In genomic region chr10:127079665-127080391, GRCm38 (mm10) we compare ENCODE assay signal across 8 mouse cellular contexts. TPM values are rescaled to one million over a fixed set of nuclear protein-coding genes. Genes with fewer than 3 reads are reported as not detected.
DNase-seq lines count a peak whose midpoint lies in the region; ATAC-seq and TF ChIP-seq lines count a peak whose summit lies in the region.
"Had no signal": no experiment of that assay in that cellular context is flagged by ENCODE, and none has a peak within 500 bp of the region (broad histone marks: within the 10 kb centered on the region; RNA-seq: fewer than 3 reads in every experiment).

No protein-coding gene starts in this region.

- peak overlapping the region; percentile 99 for H3K4me2 ChIP-seq in embryonic facial prominence, embryonic 14.5 days (ENCODE audit: low read depth, low read length)
- peak overlapping the region; percentile 72 for H3K4me2 ChIP-seq in kidney, postnatal 0 days (ENCODE audit: low read length)
- peak overlapping the region; percentile 100 for H3K4me2 ChIP-seq in neural tube, embryonic 11.5 days (ENCODE audit: low read depth)

- TF ChIP-seq CTCF in kidney, postnatal 0 days (IDR thresholded peaks at IDR 0.05; ENCODE audit: low read depth): peak; percentile 32; the same call in 1 of the 2 replicates

- H3K9me3 ChIP-seq in embryonic facial prominence, embryonic 14.5 days (ENCODE audit: control insufficient read depth, low read length): no peaks in the 10 kb centered on the region
- no peaks in the 10 kb centered on the region for H3K9me3 ChIP-seq in kidney, postnatal 0 days (replicated peaks; ENCODE audit: low read length)
- H3K9me3 ChIP-seq in neural tube, embryonic 11.5 days (ENCODE audit: control insufficient read depth, low read length): no peaks in the 10 kb centered on the region

- H3K9ac ChIP-seq in embryonic facial prominence, embryonic 14.5 days (ENCODE audit: low read depth, low read length): peak overlapping the region; percentile 67
- peak overlapping the region; percentile 44; the same call in 1 of the 2 replicates for H3K9ac ChIP-seq in kidney, postnatal 0 days (ENCODE audit: low read depth, low read length)
- peak overlapping the region; percentile 72 for H3K9ac ChIP-seq in neural tube, embryonic 11.5 days (ENCODE audit: low read length)

- DNase-seq in right cerebral cortex, postnatal 14 days: peak; percentile 65
- no peak for DNase-seq in right cerebral cortex, postnatal 36 days (ENCODE audit: low spot score in 2 of 2)
- no peak for DNase-seq in embryonic facial prominence, embryonic 14.5 days (ENCODE audit: low spot score)
- no peak for DNase-seq in kidney, postnatal 0 days (ENCODE audit: low spot score)
- DNase-seq in neural tube, embryonic 11.5 days (ENCODE audit: low spot score): peak; percentile 50
- DNase-seq in adrenal gland, postnatal 25 days: no peak
- DNase-seq in ovary, adult 18-20 months (ENCODE audit: low spot score): no peak

- H3K27me3 ChIP-seq in embryonic facial prominence, embryonic 14.5 days (replicated peaks; ENCODE audit: control insufficient read depth, insufficient read depth, low read length): peaks cover 88% of the 10 kb centered on the region
- H3K27me3 ChIP-seq in kidney, postnatal 0 days (ENCODE audit: insufficient read depth, low read length): peaks cover 48% of the 10 kb centered on the region
- H3K27me3 ChIP-seq in neural tube, embryonic 11.5 days (ENCODE audit: control insufficient read depth, insufficient read depth, low read length): peaks cover 65% of the 10 kb centered on the region
- H3K27me3 ChIP-seq: megakaryocyte, embryonic 14.5 days had no signal

- 2% methylated on average over 20 of the region's 70 CpGs for WGBS in embryonic facial prominence, embryonic 14.5 days
- 4% methylated on average over 65 of the region's 70 CpGs for WGBS in kidney, postnatal 0 days
- whole genome bisulfite sequencing in neural tube, embryonic 11.5 days: under 1% methylated on average over 40 of the region's 70 CpGs

- no peak overlapping the region for H3K27ac ChIP-seq in embryonic facial prominence, embryonic 14.5 days (replicated peaks; ENCODE audit: low read depth, low read length)
- H3K27ac ChIP-seq in kidney, postnatal 0 days: no peak overlapping the region
- H3K27ac ChIP-seq in neural tube, embryonic 11.5 days (ENCODE audit: low read depth, low read length): no peak overlapping the region

- no peak for ATAC-seq in embryonic facial prominence, embryonic 14.5 days (ENCODE audit: low read depth)
- peak; percentile 6; the same call in 1 of the 2 replicates for ATAC-seq in kidney, postnatal 0 days (replicated peaks; ENCODE audit: low FRiP score, low read depth)
- peak; percentile 10 for ATAC-seq in neural tube, embryonic 11.5 days (ENCODE audit: insufficient read depth, low FRiP score, low TSS enrichment)

- H3K4me1 ChIP-seq in embryonic facial prominence, embryonic 14.5 days (ENCODE audit: control insufficient read depth, insufficient read depth, low read length): peaks cover 20% of the 10 kb centered on the region
- peaks cover 27% of the 10 kb centered on the region for H3K4me1 ChIP-seq in kidney, postnatal 0 days (replicated peaks; ENCODE audit: insufficient read depth, low read length)
- H3K4me1 ChIP-seq in neural tube, embryonic 11.5 days (ENCODE audit: control insufficient read depth, insufficient read depth, low read length): peaks cover 26% of the 10 kb centered on the region

- H3K4me3 ChIP-seq in embryonic facial prominence, embryonic 14.5 days (ENCODE audit: low read depth, low read length): peak overlapping the region; percentile 63
- peak overlapping the region; percentile 43 for H3K4me3 ChIP-seq in kidney, postnatal 0 days (replicated peaks; ENCODE audit: low read depth, low read length)
- H3K4me3 ChIP-seq in neural tube, embryonic 11.5 days (ENCODE audit: low read depth, low read length): peak overlapping the region; percentile 66
- H3K4me3 ChIP-seq: megakaryocyte, embryonic 14.5 days had no signal

- no peaks in the 10 kb centered on the region for H3K36me3 ChIP-seq in embryonic facial prominence, embryonic 14.5 days (ENCODE audit: control insufficient read depth, insufficient read depth, low read length)
- no peaks in the 10 kb centered on the region for H3K36me3 ChIP-seq in kidney, postnatal 0 days (ENCODE audit: insufficient read depth, low read length)
- no peaks in the 10 kb centered on the region for H3K36me3 ChIP-seq in neural tube, embryonic 11.5 days (ENCODE audit: control insufficient read depth, insufficient read depth, low read length)

RNA-seq across cellular contexts. Expression of gene Agap2, which starts 4.7 kb away (rescaled TPM):
- polyA plus RNA-seq in embryonic facial prominence, embryonic 14.5 days (2014; fragmentation: Nextera tagmentation; extraction: Ambion mirVana): 0.45 and 0.72 TPM in 2 replicates
- polyA plus RNA-seq in kidney, postnatal 0 days (2015; fragmentation: Nextera tagmentation; extraction: Ambion mirVana): 0.04 and 0.09 TPM in 2 replicates
- 0.94 and 1.4 TPM in 2 replicates for polyA plus RNA-seq in neural tube, embryonic 11.5 days (2014; fragmentation: Nextera tagmentation; extraction: Ambion mirVana)
- 2.6 and 3.8 TPM in 2 replicates for total RNA-seq in adrenal gland, postnatal 25 days (2021)

RNA-seq across cellular contexts. Expression of gene Tspan31, which starts 9.8 kb away (rescaled TPM):
- polyA plus RNA-seq in embryonic facial prominence, embryonic 14.5 days (2014; fragmentation: Nextera tagmentation; extraction: Ambion mirVana): 51.8 and 53.6 TPM in 2 replicates
- 157 and 171 TPM in 2 replicates for polyA plus RNA-seq in kidney, postnatal 0 days (2015; fragmentation: Nextera tagmentation; extraction: Ambion mirVana)
- polyA plus RNA-seq in neural tube, embryonic 11.5 days (2014; fragmentation: Nextera tagmentation; extraction: Ambion mirVana): 96.5 and 99.9 TPM in 2 replicates
- total RNA-seq in adrenal gland, postnatal 25 days (2021): 103 and 108 TPM in 2 replicates

RNA-seq across cellular contexts. Expression of gene Cdk4, which starts 16.5 kb away (rescaled TPM):
- 1,371 and 1,625 TPM in 2 replicates for polyA plus RNA-seq in embryonic facial prominence, embryonic 14.5 days (2014; fragmentation: Nextera tagmentation; extraction: Ambion mirVana)
- polyA plus RNA-seq in kidney, postnatal 0 days (2015; fragmentation: Nextera tagmentation; extraction: Ambion mirVana): 1,113 and 1,153 TPM in 2 replicates
- polyA plus RNA-seq in neural tube, embryonic 11.5 days (2014; fragmentation: Nextera tagmentation; extraction: Ambion mirVana): 2,636 and 2,694 TPM in 2 replicates
- 218 and 247 TPM in 2 replicates for total RNA-seq in adrenal gland, postnatal 25 days (2021)

RNA-seq across cellular contexts. Expression of gene March9, which starts 19.8 kb away (rescaled TPM):
- polyA plus RNA-seq in embryonic facial prominence, embryonic 14.5 days (2014; fragmentation: Nextera tagmentation; extraction: Ambion mirVana): 1.5 and 2.0 TPM in 2 replicates
- polyA plus RNA-seq in kidney, postnatal 0 days (2015; fragmentation: Nextera tagmentation; extraction: Ambion mirVana): 1.6 and 1.9 TPM in 2 replicates
- polyA plus RNA-seq in neural tube, embryonic 11.5 days (2014; fragmentation: Nextera tagmentation; extraction: Ambion mirVana): 4.3 and 4.7 TPM in 2 replicates
- 8.6 and 10.9 TPM in 2 replicates for total RNA-seq in adrenal gland, postnatal 25 days (2021)

RNA-seq across cellular contexts. Expression of gene Cyp27b1, which starts 31.8 kb away (rescaled TPM):
- polyA plus RNA-seq in embryonic facial prominence, embryonic 14.5 days (2014; fragmentation: Nextera tagmentation; extraction: Ambion mirVana): 0.13 and 0.29 TPM in 2 replicates
- polyA plus RNA-seq in kidney, postnatal 0 days (2015; fragmentation: Nextera tagmentation; extraction: Ambion mirVana): 38.9 and 58.0 TPM in 2 replicates
- 0.09 and 0.14 TPM in 2 replicates for polyA plus RNA-seq in neural tube, embryonic 11.5 days (2014; fragmentation: Nextera tagmentation; extraction: Ambion mirVana)
- 0.33 TPM in 1 of 2 replicates, not detected in the other for total RNA-seq in adrenal gland, postnatal 25 days (2021)

Comparison
In these comparisons a context has a peak if more than half of its experiments do, and no peak if none do; other contexts are left out.
1. DNase-seq: peak in right cerebral cortex, postnatal 14 days (single experiment) and neural tube, embryonic 11.5 days (single experiment); none in right cerebral cortex, postnatal 36 days (0 of 2), embryonic facial prominence, embryonic 14.5 days (single experiment), kidney, postnatal 0 days (single experiment), adrenal gland, postnatal 25 days (single experiment) and ovary, adult 18-20 months (single experiment).
2. Peak in every context shown above with its lines, with median percentiles within 50 percentile points of each other: H3K4me2 ChIP-seq, H3K4me3 ChIP-seq and H3K9ac ChIP-seq.